Mouse (Mus musculus) heart, postnatal 0 days (tissue): Measurements from ENCODE around the gene Hpgd. TPM values are rescaled to one million over a fixed set of nuclear protein-coding genes. Genes with fewer than 3 reads are reported as not detected.

ENCODE experiments used
- ATAC-seq: fragments of 200-750 bp; cut with Nextera tagmentation; 2 replicates; pipeline ENCODE4 v1.8.0; 2017; ENCODE audit warnings: low read depth, moderate number of reproducible peaks, moderate library complexity; ENCODE audit not compliant: insufficient read depth
- DNase-seq: peaks from one replicate; pipeline ENCODE4 v3.0.0-alpha.2; 2016; ENCODE audit warnings: low spot score
- H3K27ac ChIP-seq: fragments of 300-500 bp; sonication (generic); 2 replicates; pipeline ENCODE4 v1.5.1; 2014; ENCODE audit warnings: low read depth, mild to moderate bottlenecking
- H3K27me3 ChIP-seq: fragments of 300-500 bp; sonication (generic); 2 replicates; pipeline ENCODE4 v1.6.1; 2014; ENCODE audit warnings: low read length, mixed read lengths; ENCODE audit not compliant: control insufficient read depth, insufficient read depth
- H3K36me3 ChIP-seq: fragments of 300-500 bp; sonication (generic); replicated peaks from 2 replicates; pipeline ENCODE4 v1.6.1; 2014; ENCODE audit warnings: low read length, mixed read lengths; ENCODE audit not compliant: control insufficient read depth, insufficient read depth
- H3K4me1 ChIP-seq: fragments of 300-500 bp; sonication (generic); 2 replicates; pipeline ENCODE4 v1.6.1; 2014; ENCODE audit warnings: antibody characterized with exemption; ENCODE audit not compliant: control insufficient read depth, insufficient read depth
- H3K4me2 ChIP-seq: fragments of 300-500 bp; sonication (generic); 2 replicates; pipeline ENCODE4 v1.6.1; 2014; ENCODE audit warnings: low read depth, mild to moderate bottlenecking, low read length, moderate library complexity
- H3K4me3 ChIP-seq: fragments of 300-500 bp; sonication (generic); 2 replicates; pipeline ENCODE4 v1.5.1; 2014; ENCODE audit warnings: low read depth, low read length
- H3K9ac ChIP-seq: fragments of 300-500 bp; sonication (generic); replicated peaks from 2 replicates; pipeline ENCODE4 v1.6.1; 2014; ENCODE audit warnings: low read depth, low read length, mixed read lengths
- H3K9me3 ChIP-seq: fragments of 300-500 bp; sonication (generic); replicated peaks from 2 replicates; pipeline ENCODE4 v1.6.1; 2016; ENCODE audit warnings: low read length; ENCODE audit not compliant: control insufficient read depth
- CTCF ChIP-seq: IDR thresholded peaks from 2 replicates; pipeline ENCODE4 v1.5.1; 2016; ENCODE audit warnings: antibody characterized with exemption, control low read depth, low read depth
- EP300 ChIP-seq: IDR thresholded peaks from 2 replicates; pipeline ENCODE4 v1.6.1; 2016; ENCODE audit warnings: antibody characterized with exemption, low read depth
- WGBS: fragments of 180-500 bp; shearing (Covaris S2); extraction: QIAGEN DNeasy Blood & Tissue Kit; methylation state at CpG from one replicate; pipeline ENCODE4 v1.1.7; 2014; 5-methylcytosine and 5-hydroxymethylcytosine counted together
- polyA plus RNA-seq: library from polyadenylated mRNA; unstranded; fragments of >200 nt; fragmentation: Nextera tagmentation; extraction: Ambion mirVana; gene quantifications from 2 replicates; pipeline ENCODE4 v1.2.1, GENCODE M21; 2015
- total RNA-seq: library from RNA; depleted of rRNA; stranded (reverse); fragments of >200 nt; gene quantifications from 2 replicates; pipeline ENCODE4 v1.2.3, GENCODE M21; 2014; ENCODE audit warnings: low replicate concordance

Hpgd gene
- total and polyA plus RNA-seq, 2 experiments from 2014 or later = 2.9 to 11.5 TPM

- Histone ChIP-seq H3K27me3 (no peaks in the 10 kb centered on the region), H3K36me3 (no peaks in the 10 kb centered on the region), H3K4me2 (no peak overlapping the region), H3K9me3 (no peaks in the 10 kb centered on the region), H3K27ac (no peak overlapping the region), H3K9ac (no peak overlapping the region), H3K4me3 (no peak overlapping the region), H3K4me1 (no peaks in the 10 kb centered on the region)
- 31% methylated on average over 3 of the region's 3 CpGs for WGBS
- ATAC-seq (no peak), DNase-seq (no peak)
- TF ChIP-seq CTCF = no peak
- no peak for TF ChIP-seq EP300
These were observed 33.3 kb downstream of the Hpgd start for GRCm38 (mm10) chr8:56327709-56328108.

GRCm38 (mm10) chr8:56328130-56328542, 33.8 kb downstream of the Hpgd start:
- no peak overlapping the region for H3K4me2 ChIP-seq
- WGBS = 52% methylated on average over 3 of the region's 3 CpGs
- DNase-seq = no peak
- H3K36me3 ChIP-seq = no peaks in the 10 kb centered on the region
- no peak overlapping the region for H3K4me3 ChIP-seq
- no peak for TF ChIP-seq EP300
- no peak for TF ChIP-seq CTCF
- H3K27ac ChIP-seq = no peak overlapping the region
- no peaks in the 10 kb centered on the region for H3K9me3 ChIP-seq
- no peak for ATAC-seq
- no peaks in the 10 kb centered on the region for H3K4me1 ChIP-seq
- H3K27me3 ChIP-seq = no peaks in the 10 kb centered on the region
- no peak overlapping the region for H3K9ac ChIP-seq

DNA sequence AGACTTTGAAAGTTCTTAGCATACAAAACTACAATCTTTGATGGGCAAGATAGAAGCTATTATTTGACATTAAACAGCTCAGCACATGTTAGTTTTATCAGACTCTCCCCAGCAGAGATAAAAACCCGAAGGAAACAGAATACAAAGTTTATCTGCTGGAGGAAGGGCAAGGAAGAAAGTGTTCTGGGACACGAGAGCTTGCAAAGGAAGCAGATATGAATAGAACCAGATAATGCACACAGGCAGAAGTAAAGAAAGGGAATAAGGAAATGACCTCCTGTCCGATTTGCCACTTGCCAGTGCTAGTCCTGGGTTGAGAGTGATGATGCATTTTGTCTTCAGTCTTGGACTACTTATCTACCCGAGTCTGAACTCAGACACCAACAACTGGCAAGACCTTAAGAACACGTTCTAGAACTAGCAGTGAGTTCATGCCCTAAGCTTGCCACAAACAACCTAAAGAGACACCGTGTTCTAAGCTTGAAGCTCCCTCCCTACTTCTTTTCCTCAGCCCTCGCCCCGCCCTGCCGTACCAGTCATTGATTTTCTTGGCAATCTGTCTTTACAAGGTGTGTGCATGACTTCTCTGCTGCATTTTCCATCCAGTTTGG, 41.1 kb downstream of the Hpgd start:
- H3K4me1 ChIP-seq = no peaks in the 10 kb centered on the region
- no peaks in the 10 kb centered on the region for H3K27me3 ChIP-seq
- H3K9me3 ChIP-seq = no peaks in the 10 kb centered on the region
- DNase-seq (no peak), ATAC-seq (no peak)
- no peak for TF ChIP-seq EP300
- no peak for TF ChIP-seq CTCF
- 43% methylated on average over 9 of the region's 9 CpGs for WGBS
- no peak overlapping the region for H3K4me3 ChIP-seq
- H3K36me3 ChIP-seq = no peaks in the 10 kb centered on the region
- no peak overlapping the region for H3K27ac ChIP-seq
- no peak overlapping the region for H3K9ac ChIP-seq
- H3K4me2 ChIP-seq = no peak overlapping the region

DNA sequence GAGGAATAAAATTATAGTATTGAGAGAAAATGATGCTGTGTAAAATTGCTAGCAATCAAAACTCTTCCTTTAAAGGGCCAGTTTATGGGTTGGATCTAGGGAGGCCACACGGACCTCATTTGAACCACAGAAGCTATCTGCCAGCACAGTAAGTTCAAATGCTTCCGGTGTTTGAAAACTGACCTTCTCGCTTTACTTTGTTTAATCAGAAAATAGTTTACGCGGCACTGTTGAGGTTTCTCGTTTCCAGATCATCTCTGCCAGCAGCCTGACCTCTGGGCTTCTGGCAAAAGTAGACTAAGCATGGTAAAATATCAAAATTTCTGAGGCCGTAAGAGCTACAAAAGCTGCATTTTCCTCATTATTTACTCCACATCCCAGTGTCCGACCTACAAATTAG, 42.4 kb downstream of the Hpgd start:
- H3K4me2 ChIP-seq = no peak overlapping the region
- 70% methylated on average over 8 of the region's 8 CpGs for WGBS
- no peak overlapping the region for H3K27ac ChIP-seq
- H3K4me1 ChIP-seq = no peaks in the 10 kb centered on the region
- H3K9me3 ChIP-seq = no peaks in the 10 kb centered on the region
- ATAC-seq = no peak
- H3K27me3 ChIP-seq = no peaks in the 10 kb centered on the region
- TF ChIP-seq EP300 (no peak), CTCF (no peak)
- H3K9ac ChIP-seq = no peak overlapping the region
- no peak overlapping the region for H3K4me3 ChIP-seq
- DNase-seq = no peak
- no peaks in the 10 kb centered on the region for H3K36me3 ChIP-seq

DNA sequence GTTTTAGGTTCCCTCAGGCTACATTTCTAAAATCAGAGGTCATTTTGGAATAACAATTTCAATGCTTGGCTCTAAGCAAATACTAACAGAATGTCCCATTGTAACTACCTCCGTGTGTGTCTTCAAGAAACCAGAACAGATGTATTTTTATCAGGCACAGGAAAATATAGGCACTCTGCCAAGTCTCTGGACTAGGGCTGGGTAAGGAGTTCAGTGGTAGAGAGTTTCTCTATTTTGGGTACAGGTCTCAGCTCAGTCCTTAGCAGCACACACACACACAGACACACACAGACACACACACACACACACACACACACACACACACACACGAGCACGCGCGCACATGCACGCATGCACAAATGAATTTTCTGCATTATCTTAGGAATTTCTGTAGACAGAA, 49.1 kb downstream of the Hpgd start:
- H3K4me2 ChIP-seq = no peak overlapping the region
- no peaks in the 10 kb centered on the region for H3K9me3 ChIP-seq
- no peak overlapping the region for H3K27ac ChIP-seq
- TF ChIP-seq EP300 (no peak), CTCF (no peak)
- H3K27me3 ChIP-seq = no peaks in the 10 kb centered on the region
- no peak for ATAC-seq
- peaks cover 5% of the 10 kb centered on the region; the same call in 1 of the 2 replicates for H3K4me1 ChIP-seq
- WGBS = 57% methylated on average over 6 of the region's 6 CpGs
- DNase-seq = peak; percentile 12
- no peak overlapping the region for H3K9ac ChIP-seq
- H3K4me3 ChIP-seq = no peak overlapping the region
- no peaks in the 10 kb centered on the region for H3K36me3 ChIP-seq

DNA sequence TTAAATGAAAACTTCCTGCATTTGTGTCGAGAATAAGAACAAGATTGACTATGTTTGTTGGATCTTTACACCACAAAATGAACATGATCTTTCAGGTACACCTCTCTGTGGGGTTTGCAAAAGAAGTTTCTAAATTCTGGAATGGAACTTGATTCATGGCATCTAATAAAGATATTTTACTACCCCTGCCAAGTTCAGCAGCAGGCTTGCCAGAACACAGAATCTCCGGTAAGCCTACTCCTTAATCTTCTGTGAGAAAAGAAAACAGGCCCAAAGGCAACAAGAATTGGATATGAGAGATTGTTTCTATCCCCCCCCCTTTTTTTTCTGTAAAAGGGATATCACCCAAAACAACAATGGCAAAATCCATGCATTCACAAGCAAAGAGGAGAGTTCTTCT, 49.6 kb downstream of the Hpgd start:
- Histone ChIP-seq H3K4me1 (peaks cover 5% of the 10 kb centered on the region; the same call in 1 of the 2 replicates), H3K36me3 (no peaks in the 10 kb centered on the region), H3K9ac (no peak overlapping the region), H3K27me3 (no peaks in the 10 kb centered on the region), H3K4me2 (no peak overlapping the region), H3K9me3 (no peaks in the 10 kb centered on the region), H3K27ac (no peak overlapping the region), H3K4me3 (no peak overlapping the region)
- DNase-seq = no peak
- TF ChIP-seq EP300 = no peak
- no peak for TF ChIP-seq CTCF
- ATAC-seq = no peak
- 43% methylated on average over 2 of the region's 2 CpGs for WGBS
